Mouse (Mus musculus): ENCODE data around the gene Eomes. TPM values are rescaled to one million over a fixed set of nuclear protein-coding genes. Genes with fewer than 3 reads are reported as not detected.
A peak's percentile ranks its signal among the peaks of the same experiment; 100 is the strongest.

Eomes gene
- polyA plus RNA-seq, 1 experiment from 2014 or later = not detected

- H3K27me3 ChIP-seq = no peaks in the 10 kb centered on the region
- H3K36me3 ChIP-seq (replicated peaks) = no peaks in the 10 kb centered on the region
- H3K4me2 ChIP-seq = no peak overlapping the region
- no peaks in the 10 kb centered on the region for H3K9me3 ChIP-seq (replicated peaks)
- ATAC-seq (ENCODE audit: insufficient read depth) = no peak
- no peak overlapping the region for H3K9ac ChIP-seq
- no peak overlapping the region for H3K4me3 ChIP-seq (replicated peaks)
- no peak overlapping the region for H3K27ac ChIP-seq (replicated peaks)
- 68% methylated on average over 3 of the region's 3 CpGs for WGBS (ENCODE audit: insufficient replicate concordance)
- H3K4me1 ChIP-seq (replicated peaks) = peaks cover 44% of the 10 kb centered on the region
Measured at GRCm38 (mm10) chr9:118504656-118505055, 26.6 kb downstream of the Eomes start.

GRCm38 (mm10) chr9:118506020-118506403 lies 28.0 kb downstream of the Eomes start, which contains the start of gene Golga4:
Gene Golga4 (plus strand): TSS chr9:118506267.
- peak; percentile 80 for ATAC-seq (ENCODE audit: insufficient read depth)

GRCm38 (mm10) chr9:118506404-118507231 lies 28.6 kb downstream of the Eomes start:
- H3K4me3 ChIP-seq (replicated peaks) = peak overlapping the region; percentile 85
- H3K9me3 ChIP-seq (replicated peaks) = no peaks in the 10 kb centered on the region
- H3K27ac ChIP-seq (replicated peaks) = peak overlapping the region; percentile 72
- peak; percentile 46 for ATAC-seq (ENCODE audit: insufficient read depth)
- 0 out of 2 replicates have a peak, but pooled peaks cover 3% of the 10 kb centered on the region for H3K36me3 ChIP-seq (replicated peaks)
- peak overlapping the region; percentile 87 for H3K4me2 ChIP-seq
- no peaks in the 10 kb centered on the region for H3K27me3 ChIP-seq
- under 1% methylated on average over 57 of the region's 57 CpGs for WGBS (ENCODE audit: insufficient replicate concordance)
- peaks cover 56% of the 10 kb centered on the region for H3K4me1 ChIP-seq (replicated peaks)
- H3K9ac ChIP-seq = peak overlapping the region; percentile 83

More at GRCm38 (mm10) chr9:118506020-118506403, 28.0 kb downstream of the Eomes start, which contains the start of gene Golga4:
- H3K4me2 ChIP-seq = peak within 1 kb of the TSS; percentile 87
- peak within 1 kb of the TSS; percentile 83 for H3K9ac ChIP-seq
- peak within 1 kb of the TSS; percentile 72 for H3K27ac ChIP-seq (replicated peaks)
- no peaks in the 10 kb centered on the region for H3K27me3 ChIP-seq
- H3K4me3 ChIP-seq (replicated peaks) = peak within 1 kb of the TSS; percentile 85
- under 1% methylated on average over 43 of the region's 43 CpGs for WGBS (ENCODE audit: insufficient replicate concordance)
- 0 out of 2 replicates have a peak, but pooled peaks cover 3% of the 10 kb centered on the region for H3K36me3 ChIP-seq (replicated peaks)
- peaks cover 50% of the 10 kb centered on the region for H3K4me1 ChIP-seq (replicated peaks)
- H3K9me3 ChIP-seq (replicated peaks) = no peaks in the 10 kb centered on the region

- H3K4me1 ChIP-seq (replicated peaks) = peaks cover 65% of the 10 kb centered on the region
- H3K9me3 ChIP-seq (replicated peaks) = no peaks in the 10 kb centered on the region
- H3K27me3 ChIP-seq = no peaks in the 10 kb centered on the region
- peak overlapping the region; percentile 85 for H3K4me3 ChIP-seq (replicated peaks)
- H3K9ac ChIP-seq = no peak overlapping the region
- H3K36me3 ChIP-seq (replicated peaks) = 0 out of 2 replicates have a peak, but pooled peaks cover 3% of the 10 kb centered on the region
- peak overlapping the region; percentile 87 for H3K4me2 ChIP-seq
- 82% methylated on average over 6 of the region's 6 CpGs for WGBS (ENCODE audit: insufficient replicate concordance)
- H3K27ac ChIP-seq (replicated peaks) = no peak overlapping the region
- no peak for ATAC-seq (ENCODE audit: insufficient read depth)
Measured at GRCm38 (mm10) chr9:118507552-118507951, 29.5 kb downstream of the Eomes start.

GRCm38 (mm10) chr9:118508601-118509000 lies 30.6 kb downstream of the Eomes start:
- ATAC-seq (ENCODE audit: insufficient read depth) = no peak
- Histone ChIP-seq H3K4me2 (no peak overlapping the region), H3K4me3 (replicated peaks) (no peak overlapping the region), H3K4me1 (replicated peaks) (peaks cover 72% of the 10 kb centered on the region), H3K9me3 (replicated peaks) (no peaks in the 10 kb centered on the region), H3K36me3 (replicated peaks) (peaks cover 3% of the 10 kb centered on the region; the same call in 1 of the 2 replicates), H3K9ac (no peak overlapping the region), H3K27me3 (no peaks in the 10 kb centered on the region), H3K27ac (replicated peaks) (no peak overlapping the region)
- 82% methylated on average over 7 of the region's 7 CpGs for WGBS (ENCODE audit: insufficient replicate concordance)

GRCm38 (mm10) chr9:118510941-118511690 lies 33.1 kb downstream of the Eomes start:
- Histone ChIP-seq H3K9me3 (replicated peaks) (no peaks in the 10 kb centered on the region), H3K27me3 (no peaks in the 10 kb centered on the region), H3K4me3 (replicated peaks) (no peak overlapping the region), H3K27ac (replicated peaks) (no peak overlapping the region), H3K4me2 (no peak overlapping the region), H3K4me1 (replicated peaks) (peaks cover 55% of the 10 kb centered on the region), H3K36me3 (replicated peaks) (peaks cover 20% of the 10 kb centered on the region), H3K9ac (no peak overlapping the region)
- 68% methylated on average over 15 of the region's 15 CpGs for WGBS (ENCODE audit: insufficient replicate concordance)
- ATAC-seq (ENCODE audit: insufficient read depth) = no peak

- 31% methylated on average over 3 of the region's 3 CpGs for WGBS (ENCODE audit: insufficient replicate concordance)
- no peaks in the 10 kb centered on the region for H3K27me3 ChIP-seq
- peaks cover 20% of the 10 kb centered on the region for H3K36me3 ChIP-seq (replicated peaks)
- no peak overlapping the region for H3K4me3 ChIP-seq (replicated peaks)
- peaks cover 46% of the 10 kb centered on the region for H3K4me1 ChIP-seq (replicated peaks)
- H3K4me2 ChIP-seq = no peak overlapping the region
- no peak for ATAC-seq (ENCODE audit: insufficient read depth)
- no peaks in the 10 kb centered on the region for H3K9me3 ChIP-seq (replicated peaks)
- no peak overlapping the region for H3K9ac ChIP-seq
- H3K27ac ChIP-seq (replicated peaks) = no peak overlapping the region
Measured at GRCm38 (mm10) chr9:118512681-118513233, 34.7 kb downstream of the Eomes start.

GRCm38 (mm10) chr9:118515476-118515875 lies 37.5 kb downstream of the Eomes start:
- WGBS (ENCODE audit: insufficient replicate concordance) = 62% methylated on average over 6 of the region's 6 CpGs
- no peak overlapping the region for H3K4me3 ChIP-seq (replicated peaks)

GRCm38 (mm10) chr9:118516162-118516561 lies 38.1 kb downstream of the Eomes start:
- peaks cover 25% of the 10 kb centered on the region for H3K4me1 ChIP-seq (replicated peaks)
- H3K27ac ChIP-seq (replicated peaks) = no peak overlapping the region
- no peaks in the 10 kb centered on the region for H3K9me3 ChIP-seq (replicated peaks)
- ATAC-seq (ENCODE audit: insufficient read depth) = no peak
- WGBS (ENCODE audit: insufficient replicate concordance) = 33% methylated on average over 3 of the region's 3 CpGs
- H3K36me3 ChIP-seq (replicated peaks) = peaks cover 17% of the 10 kb centered on the region
- no peaks in the 10 kb centered on the region for H3K27me3 ChIP-seq
- no peak overlapping the region for H3K9ac ChIP-seq
- no peak overlapping the region for H3K4me3 ChIP-seq (replicated peaks)
- no peak overlapping the region for H3K4me2 ChIP-seq

More at GRCm38 (mm10) chr9:118515476-118515875, 37.5 kb downstream of the Eomes start:
- ATAC-seq (ENCODE audit: insufficient read depth) = no peak
- H3K27ac ChIP-seq (replicated peaks) = no peak overlapping the region
- no peak overlapping the region for H3K9ac ChIP-seq
- no peaks in the 10 kb centered on the region for H3K9me3 ChIP-seq (replicated peaks)
- peaks cover 20% of the 10 kb centered on the region for H3K36me3 ChIP-seq (replicated peaks)
- no peak overlapping the region for H3K4me2 ChIP-seq
- H3K4me1 ChIP-seq (replicated peaks) = peaks cover 31% of the 10 kb centered on the region
- no peaks in the 10 kb centered on the region for H3K27me3 ChIP-seq

- H3K4me3 ChIP-seq (replicated peaks) = no peak overlapping the region
- no peaks in the 10 kb centered on the region for H3K27me3 ChIP-seq
- peaks cover 11% of the 10 kb centered on the region for H3K4me1 ChIP-seq (replicated peaks)
- ATAC-seq (ENCODE audit: insufficient read depth) = no peak
- no peak overlapping the region for H3K27ac ChIP-seq (replicated peaks)
- H3K9me3 ChIP-seq (replicated peaks) = no peaks in the 10 kb centered on the region
- WGBS (ENCODE audit: insufficient replicate concordance) = 72% methylated on average over 8 of the region's 8 CpGs
- no peak overlapping the region for H3K9ac ChIP-seq
- H3K36me3 ChIP-seq (replicated peaks) = peaks cover 17% of the 10 kb centered on the region
- H3K4me2 ChIP-seq = no peak overlapping the region
Measured at GRCm38 (mm10) chr9:118517619-118518018, 39.6 kb downstream of the Eomes start.

- peaks cover 4% of the 10 kb centered on the region; the same call in 1 of the 2 replicates for H3K4me1 ChIP-seq (replicated peaks)
- no peaks in the 10 kb centered on the region for H3K27me3 ChIP-seq
- H3K27ac ChIP-seq (replicated peaks) = no peak overlapping the region
- peaks cover 25% of the 10 kb centered on the region for H3K36me3 ChIP-seq (replicated peaks)
- no peak overlapping the region for H3K9ac ChIP-seq
- H3K9me3 ChIP-seq (replicated peaks) = no peaks in the 10 kb centered on the region
- ATAC-seq (ENCODE audit: insufficient read depth) = no peak
- H3K4me2 ChIP-seq = no peak overlapping the region
- H3K4me3 ChIP-seq (replicated peaks) = no peak overlapping the region
- 71% methylated on average over 8 of the region's 8 CpGs for WGBS (ENCODE audit: insufficient replicate concordance)
Measured at GRCm38 (mm10) chr9:118519101-118519500, 41.1 kb downstream of the Eomes start.

All from liver, embryonic 15.5 days (tissue).